Mouse (Mus musculus) left cerebral cortex, adult 2 months (tissue): ENCODE results near the gene Naif1. TPM values are rescaled to one million over a fixed set of nuclear protein-coding genes. Genes with fewer than 3 reads are reported as not detected.

Source experiments
- DNase-seq, 2 experiments: peaks; one replicate each; pipeline ENCODE4 v3.0.0; 2021 to 2022; ENCODE audit warnings: low spot score in 2 of 2, mixed read lengths in 1 of 2; ENCODE audit errors: extremely low spot score in 1 of 2
- H3K27ac ChIP-seq: fragments of 200-600 bp; 2 replicates; pipeline ENCODE4 v1.8.1; 2022
- H3K4me3 ChIP-seq: fragments of 200-600 bp; 2 replicates; pipeline ENCODE4 v1.8.1; 2022
- CTCF ChIP-seq: fragments of 200-600 bp; IDR thresholded peaks from 2 replicates; pipeline ENCODE4 v1.8.1; 2022; ENCODE audit warnings: antibody characterized with exemption, mild to moderate bottlenecking, moderate library complexity
- intact Hi-C: fragments of 180-260 bp; cut with DNase I; formaldehyde crosslinking; loops from one replicate; pipeline ENCODE4 v1.15.1; 2025
- total RNA-seq, 2 experiments: library from RNA; stranded (reverse); gene quantifications; 2 replicates each; pipeline ENCODE4 v1.2.3; 2021

Gene Naif1
- total RNA-seq, 2 experiments from 2014 or later, result 3.3 to 3.7 TPM

DNA sequence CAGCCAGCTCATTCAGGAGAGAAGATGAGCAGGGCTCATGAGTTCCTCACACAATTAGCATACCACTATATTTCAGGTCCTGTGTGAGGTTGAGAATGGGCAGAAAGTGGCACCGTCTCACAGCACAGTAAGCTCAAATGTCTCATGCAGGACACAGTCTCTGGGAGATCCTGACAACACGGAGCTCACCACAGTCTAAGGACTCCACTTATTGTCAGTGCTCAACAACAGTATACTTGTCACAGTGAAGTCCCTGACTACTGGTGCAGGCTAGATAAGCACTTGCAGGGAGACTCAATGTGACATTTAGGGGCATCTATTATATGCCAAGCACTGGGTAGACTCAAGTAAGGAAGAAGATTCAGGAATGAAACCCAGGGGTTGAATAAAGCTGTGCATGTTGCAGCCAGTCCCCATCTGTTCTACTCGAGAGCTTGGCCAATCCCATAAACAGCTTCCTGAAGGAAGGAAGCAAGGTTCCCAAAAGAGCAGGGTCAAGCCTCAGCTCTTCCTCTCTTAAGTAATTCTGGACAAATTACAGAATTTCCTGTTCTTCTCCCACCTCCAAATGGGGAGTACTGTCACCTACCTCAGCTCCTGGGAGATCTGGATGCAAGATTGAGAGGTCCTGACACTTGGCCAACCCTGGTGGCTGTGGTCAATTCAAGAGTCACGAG, 20.9 kb upstream of the Naif1 start:
- TF ChIP-seq CTCF, result no peak
- Histone ChIP-seq H3K27ac (peak overlapping the region; percentile 72; the same call in 1 of the 2 replicates), H3K4me3 (peak overlapping the region; percentile 59)
- intact Hi-C loops, result no loop called here
- no peak for DNase-seq

DNA sequence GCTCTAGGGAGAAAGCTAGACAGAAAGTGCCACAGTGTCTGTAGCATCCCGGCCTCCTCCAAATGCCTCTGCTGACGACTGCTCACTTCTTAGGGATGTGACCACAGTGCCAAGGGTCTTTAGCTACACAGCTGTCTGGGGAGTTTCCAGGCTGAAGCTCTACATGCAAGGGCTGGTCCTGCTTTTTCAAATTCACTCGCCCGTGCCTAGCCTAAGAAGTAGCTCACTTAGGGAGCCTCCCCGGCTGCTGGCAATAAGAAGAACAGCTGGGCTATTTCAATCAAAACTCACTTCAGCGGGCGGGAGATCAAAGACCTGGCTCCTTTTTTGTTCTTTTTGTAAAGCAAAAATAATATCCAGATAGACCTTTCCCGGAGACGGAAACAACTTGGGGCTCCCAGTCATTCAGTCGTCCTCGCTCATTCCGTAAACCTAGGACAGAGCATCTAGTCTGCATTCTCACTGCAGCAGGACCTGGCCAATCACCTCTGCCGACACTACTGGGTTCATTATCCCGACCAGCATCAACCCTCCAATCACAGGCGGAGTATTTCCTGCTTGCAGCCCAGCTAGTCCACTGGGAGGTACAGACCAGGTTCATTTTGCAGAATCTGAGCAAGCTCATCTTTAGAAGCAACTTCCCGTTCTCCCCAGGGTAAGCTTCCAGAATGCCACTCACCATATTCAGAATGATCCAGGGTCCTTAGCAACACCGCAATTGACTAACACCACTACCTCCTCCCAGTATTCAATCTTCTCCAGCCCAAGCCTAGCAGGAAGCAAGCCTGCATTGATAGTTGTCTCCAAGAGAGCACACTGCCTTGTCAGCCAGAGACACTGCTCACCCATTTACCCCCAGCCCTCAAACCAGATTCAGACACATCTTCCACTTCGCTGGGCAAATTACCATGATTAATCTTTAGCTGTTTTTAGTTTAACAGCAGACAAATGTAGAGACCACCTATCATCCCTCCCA, 19.3 kb upstream of the Naif1 start:
- peak; percentile 81 to 84 for DNase-seq
- no peak for TF ChIP-seq CTCF
- Histone ChIP-seq H3K4me3 (peak overlapping the region; percentile 59), H3K27ac (peak overlapping the region; percentile 90)
- intact Hi-C loops, result loop anchor here (2.0 kb wide), 1 partner anchor 20 kb away; the partner anchor contains the start of genes Naif1 and Slc25a25

GRCm38 (mm10) chr2:32436686-32437372, 13.4 kb upstream of the Naif1 start:
- H3K27ac ChIP-seq, result 0 out of 2 replicates have a peak overlapping the region, but pooled peaks have one; percentile 12
- DNase-seq, result no peak
- no peak overlapping the region for H3K4me3 ChIP-seq
- intact Hi-C loops, result no loop called here
- no peak for TF ChIP-seq CTCF

- Histone ChIP-seq H3K27ac (0 out of 2 replicates have a peak overlapping the region, but pooled peaks have one; percentile 12), H3K4me3 (no peak overlapping the region)
- intact Hi-C loops, result no loop called here
- no peak for DNase-seq
- no peak for TF ChIP-seq CTCF
Measured at GRCm38 (mm10) chr2:32437612-32438166, 12.6 kb upstream of the Naif1 start.

DNA sequence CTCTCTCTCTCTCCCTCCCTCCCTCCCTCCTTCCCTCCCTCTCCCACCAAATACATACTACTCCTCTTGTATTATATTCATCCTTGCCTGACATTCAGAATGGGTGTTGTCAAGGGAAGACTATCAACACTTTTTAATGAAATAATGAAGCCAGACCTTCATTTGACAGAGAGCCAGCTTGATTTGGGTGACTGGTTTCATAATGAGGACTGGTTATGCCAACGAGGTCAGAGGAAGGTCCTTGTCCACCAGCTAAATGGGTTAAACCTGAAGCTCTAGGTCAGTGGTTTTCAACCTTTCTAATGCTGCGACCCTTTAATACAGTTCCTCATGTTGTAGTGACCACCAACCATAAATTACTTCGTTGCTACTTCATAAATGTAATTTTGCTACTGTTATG, 11.5 kb upstream of the Naif1 start:
- H3K27ac ChIP-seq, result no peak overlapping the region
- no peak for DNase-seq
- H3K4me3 ChIP-seq, result no peak overlapping the region
- no peak for TF ChIP-seq CTCF
- intact Hi-C loops, result no loop called here

DNA sequence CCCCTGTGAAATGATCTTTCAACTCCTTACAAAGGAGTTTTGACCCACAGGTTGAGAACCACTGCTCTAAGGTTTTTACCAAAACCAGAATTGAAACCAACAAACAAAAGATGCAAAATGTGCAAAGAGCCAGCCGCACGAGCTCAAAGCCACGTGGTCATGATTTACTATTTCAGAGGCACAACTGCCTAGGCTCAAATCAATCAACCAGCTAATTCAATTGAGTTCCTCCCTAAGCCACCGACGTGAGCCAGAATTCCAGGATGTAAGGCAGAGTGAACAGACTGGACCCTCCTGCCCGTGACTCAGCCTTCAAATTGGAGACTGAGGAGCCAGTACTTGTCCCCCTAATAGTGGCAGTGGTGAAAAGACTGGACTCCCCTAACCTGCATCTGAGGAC, 11.1 kb upstream of the Naif1 start:
- H3K27ac ChIP-seq, result no peak overlapping the region
- H3K4me3 ChIP-seq, result no peak overlapping the region
- no peak for DNase-seq
- intact Hi-C loops, result no loop called here
- TF ChIP-seq CTCF, result no peak

GRCm38 (mm10) chr2:32440164-32440563, 10.1 kb upstream of the Naif1 start:
- DNase-seq, result no peak
- Histone ChIP-seq H3K27ac (no peak overlapping the region), H3K4me3 (no peak overlapping the region)
- TF ChIP-seq CTCF, result no peak
- intact Hi-C loops, result no loop called here

DNA sequence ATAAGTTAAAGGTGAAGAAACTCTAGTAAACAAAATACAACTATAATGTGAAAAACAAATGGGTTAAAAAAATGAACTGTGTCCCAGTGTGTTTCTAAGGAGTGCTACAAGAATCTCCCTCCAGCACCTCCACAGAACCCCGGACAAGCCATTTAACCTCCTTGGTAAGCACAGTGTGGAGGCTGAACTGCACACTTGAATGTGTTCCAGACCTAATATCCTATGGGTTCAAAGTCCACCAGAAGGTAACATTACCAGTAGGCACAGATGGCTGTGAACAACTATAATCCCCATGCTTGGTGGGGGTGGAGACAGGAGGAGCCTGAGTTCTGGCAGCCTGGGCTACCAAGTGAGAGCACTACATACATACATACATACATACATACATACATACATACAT, 9.6 kb upstream of the Naif1 start:
- no peak for TF ChIP-seq CTCF

DNA sequence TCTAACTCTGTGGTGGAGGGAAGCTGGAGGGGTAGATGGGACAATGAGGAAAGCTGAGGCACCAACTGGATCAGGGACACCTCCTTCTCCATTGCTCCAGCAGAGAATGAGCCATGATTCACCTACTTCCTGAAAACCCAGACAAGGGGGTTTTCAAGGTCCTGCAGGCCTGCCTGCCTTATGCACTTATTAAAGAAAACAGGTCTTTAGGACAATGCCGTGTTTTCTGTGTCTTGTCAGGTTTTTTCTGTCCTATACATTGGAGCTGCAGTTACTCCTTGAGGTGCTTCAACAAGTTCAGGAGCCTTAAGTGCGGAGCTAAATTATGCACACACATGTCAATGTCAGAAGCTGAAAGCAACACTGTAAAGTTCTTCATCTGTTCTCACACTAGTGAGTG, 8.7 kb upstream of the Naif1 start:
- no peak overlapping the region for H3K4me3 ChIP-seq
- intact Hi-C loops, result no loop called here
- H3K27ac ChIP-seq, result no peak overlapping the region
- DNase-seq, result no peak
- TF ChIP-seq CTCF, result no peak

More for the DNA sequence above, 9.6 kb upstream of the Naif1 start:
- no peak for DNase-seq
- Histone ChIP-seq H3K27ac (no peak overlapping the region), H3K4me3 (no peak overlapping the region)
- intact Hi-C loops, result no loop called here

GRCm38 (mm10) chr2:32445535-32445934, 4.7 kb upstream of the Naif1 start:
- no peak for DNase-seq
- intact Hi-C loops, result no loop called here
- Histone ChIP-seq H3K27ac (no peak overlapping the region), H3K4me3 (no peak overlapping the region)
- no peak for TF ChIP-seq CTCF

DNA sequence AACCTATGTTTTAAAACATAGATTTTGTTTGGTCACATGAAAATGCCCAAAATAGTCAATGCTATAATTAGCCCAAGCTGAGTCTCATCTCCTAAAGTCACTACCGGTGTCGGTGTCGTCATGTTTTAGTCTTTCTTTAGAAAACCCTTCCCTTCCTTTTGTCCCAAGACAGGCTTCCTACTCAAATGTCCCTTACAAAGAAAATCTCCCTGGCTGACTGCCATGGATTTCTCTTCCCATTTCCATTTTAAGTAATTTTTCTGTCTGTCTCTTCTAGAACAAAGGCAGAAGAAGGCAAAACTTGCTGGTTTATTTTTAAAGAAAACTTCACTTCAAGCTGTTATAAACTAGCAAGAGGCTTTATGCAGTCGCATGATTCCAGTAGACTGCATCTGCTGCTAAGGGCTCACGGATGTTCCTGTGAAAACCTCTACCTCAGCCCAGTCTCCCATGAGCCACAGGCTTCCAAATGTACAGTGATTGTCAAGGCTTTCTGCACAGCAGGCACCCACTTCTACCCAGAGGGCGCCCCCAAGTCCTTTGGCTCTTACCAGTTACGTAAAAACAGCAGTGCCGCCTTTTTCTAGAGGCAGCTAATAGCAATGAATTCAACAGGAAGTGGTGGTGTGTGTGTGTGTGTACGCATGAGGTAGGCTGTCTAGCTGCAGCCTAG, 2.9 kb upstream of the Naif1 start:
- DNase-seq, result peak; percentile 29 to 31
- intact Hi-C loops, result no loop called here
- no peak overlapping the region; the same call in 1 of the 2 replicates for H3K4me3 ChIP-seq

More for the DNA sequence above, 2.9 kb upstream of the Naif1 start:
- peak overlapping the region; percentile 85 for H3K27ac ChIP-seq
- no peak for TF ChIP-seq CTCF
